Mouse (Mus musculus) hindbrain, embryonic 10.5 days (tissue): Measurements from ENCODE around the gene Gm20532. TPM values are rescaled to one million over a fixed set of nuclear protein-coding genes. Genes with fewer than 3 reads are reported as not detected.
A peak's percentile ranks its signal among the peaks of the same experiment; 100 is the strongest.

Experiments
- DNase-seq: peaks from one replicate; pipeline ENCODE4 v3.0.0-alpha.2; 2017; ENCODE audit warnings: low spot score
- H3K27ac ChIP-seq: fragments of 300-500 bp; sonication (generic); 2 replicates; pipeline ENCODE4 v1.5.1; 2016; ENCODE audit warnings: mild to moderate bottlenecking, moderate library complexity
- H3K27me3 ChIP-seq: fragments of 300-500 bp; sonication (generic); 2 replicates; pipeline ENCODE4 v1.6.1; 2016; ENCODE audit warnings: mild to moderate bottlenecking; ENCODE audit not compliant: poor library complexity, insufficient read depth, severe bottlenecking
- H3K36me3 ChIP-seq: fragments of 300-500 bp; sonication (generic); 2 replicates; pipeline ENCODE4 v1.6.1; 2016; ENCODE audit warnings: mild to moderate bottlenecking, moderate library complexity
- H3K4me1 ChIP-seq: fragments of 300-500 bp; sonication (generic); replicated peaks from 2 replicates; pipeline ENCODE4 v1.6.1; 2016; ENCODE audit warnings: mild to moderate bottlenecking
- H3K4me3 ChIP-seq: fragments of 300-500 bp; sonication (generic); 2 replicates; pipeline ENCODE4 v1.5.1; 2016; ENCODE audit warnings: mild to moderate bottlenecking, moderate library complexity
- H3K9me3 ChIP-seq: fragments of 300-500 bp; sonication (generic); 2 replicates; pipeline ENCODE4 v1.6.1; 2016; ENCODE audit warnings: mild to moderate bottlenecking, moderate library complexity
- WGBS: fragments of 180-500 bp; shearing (Covaris S2); methylation state at CpG from one replicate; pipeline ENCODE4 v1.1.7; 2016; 5-methylcytosine and 5-hydroxymethylcytosine counted together
- polyA plus RNA-seq: library from polyadenylated mRNA; unstranded; fragments of >200 nt; fragmentation: Nextera tagmentation; extraction: Ambion mirVana; gene quantifications from 2 replicates; pipeline ENCODE4 v1.2.1, GENCODE M21; 2016

The Gm20532 gene
- polyA plus RNA-seq, 1 experiment from 2014 or later, result not detected

DNA sequence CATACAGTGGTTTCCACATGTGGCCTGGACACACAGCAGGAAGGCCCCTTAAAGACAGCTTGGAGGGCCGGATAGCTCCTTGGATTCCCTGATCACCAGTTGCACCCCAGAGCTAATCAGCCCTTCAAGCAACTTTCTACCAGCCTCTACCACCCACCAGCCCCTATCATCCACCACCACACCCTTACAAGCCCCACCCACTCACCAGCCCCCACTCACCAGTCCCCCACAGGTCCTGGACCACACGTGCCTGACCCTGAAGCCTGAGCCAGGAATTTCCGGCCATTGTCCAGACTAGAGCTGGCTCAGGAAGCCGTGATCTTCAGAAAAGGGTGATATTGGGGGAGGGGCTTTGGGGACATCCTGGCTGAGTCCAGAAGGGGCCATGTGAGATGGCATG is 10.6 kb upstream of the Gm20532 start:
- H3K4me3 ChIP-seq, result no peak overlapping the region; the same call in 1 of the 2 replicates
- WGBS, result 44% methylated on average over 4 of the region's 4 CpGs
- H3K4me1 ChIP-seq, result peaks cover 73% of the 10 kb centered on the region
- no peaks in the 10 kb centered on the region for H3K27me3 ChIP-seq
- H3K9me3 ChIP-seq, result no peaks in the 10 kb centered on the region
- no peak for DNase-seq
- H3K27ac ChIP-seq, result peak overlapping the region; percentile 79
- no peaks in the 10 kb centered on the region for H3K36me3 ChIP-seq

DNA sequence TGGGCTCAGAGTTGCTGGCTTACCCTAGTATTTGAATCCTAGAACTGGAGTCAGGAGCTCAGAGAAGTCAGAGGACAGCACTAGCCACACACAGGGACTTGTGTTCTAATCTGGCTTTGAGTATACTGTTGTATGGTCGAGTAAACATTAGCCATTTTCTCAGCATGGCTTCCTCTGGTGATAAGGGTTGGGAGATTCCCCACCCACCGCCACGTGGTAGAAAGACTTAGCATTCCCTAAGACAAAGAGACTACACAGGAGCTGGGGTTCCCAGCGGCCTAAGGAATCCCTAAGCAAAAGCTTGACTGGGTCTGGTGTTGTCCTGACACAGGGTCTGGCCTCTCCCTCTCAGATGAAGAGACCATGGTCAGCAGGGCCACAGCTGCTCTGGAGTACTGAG is 10.0 kb upstream of the Gm20532 start:
- 51% methylated on average over 4 of the region's 4 CpGs for WGBS
- H3K4me3 ChIP-seq, result no peak overlapping the region
- H3K27me3 ChIP-seq, result no peaks in the 10 kb centered on the region
- peak overlapping the region; percentile 79 for H3K27ac ChIP-seq
- H3K9me3 ChIP-seq, result no peaks in the 10 kb centered on the region
- peaks cover 73% of the 10 kb centered on the region for H3K4me1 ChIP-seq
- DNase-seq, result no peak
- no peaks in the 10 kb centered on the region for H3K36me3 ChIP-seq

DNA sequence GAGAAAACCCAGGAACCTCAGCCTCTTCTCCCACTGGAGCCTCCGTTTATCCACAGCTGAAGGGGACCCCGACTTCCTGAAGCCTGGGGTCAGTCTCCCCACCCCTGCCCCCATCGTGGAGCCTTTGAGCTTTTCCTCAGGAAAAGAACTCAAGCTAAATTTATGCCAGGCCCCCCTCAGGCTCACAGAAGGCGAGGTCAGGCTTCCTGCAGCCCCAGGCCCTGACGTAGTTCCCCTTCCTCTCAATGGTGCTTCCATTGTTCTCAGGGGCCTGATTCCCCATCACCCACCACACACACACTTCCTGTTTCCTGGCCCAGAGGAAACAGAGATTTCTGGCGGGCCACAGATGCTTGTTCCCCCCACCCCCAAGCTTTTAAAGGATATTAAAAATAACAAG is 8.1 kb upstream of the Gm20532 start:
- no peak overlapping the region for H3K4me3 ChIP-seq
- no peaks in the 10 kb centered on the region for H3K9me3 ChIP-seq
- WGBS, result 48% methylated on average over 6 of the region's 6 CpGs
- DNase-seq, result no peak
- no peaks in the 10 kb centered on the region for H3K27me3 ChIP-seq
- peak overlapping the region; percentile 82 for H3K27ac ChIP-seq
- H3K4me1 ChIP-seq, result peaks cover 59% of the 10 kb centered on the region
- H3K36me3 ChIP-seq, result no peaks in the 10 kb centered on the region

DNA sequence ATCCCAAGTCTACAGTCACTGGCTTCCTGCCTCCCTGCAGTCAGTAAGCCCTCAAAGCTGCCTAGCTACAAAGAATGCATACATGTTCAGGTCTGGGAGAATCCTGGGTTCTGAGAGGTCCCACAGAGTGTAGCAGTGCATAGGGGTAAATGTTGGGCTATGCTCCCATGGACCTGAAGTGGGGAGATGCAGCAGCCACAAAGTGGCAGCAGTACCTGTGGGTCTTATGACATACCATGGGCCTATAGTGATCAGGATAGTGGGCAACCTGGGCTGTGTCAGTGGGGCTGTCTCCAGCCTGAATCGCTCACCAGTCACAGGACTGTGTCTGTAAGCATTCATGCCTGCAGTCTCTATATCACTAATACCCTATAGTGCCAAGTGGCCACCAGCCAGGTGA is 6.7 kb upstream of the Gm20532 start, which contains the start of gene Egfl7:
Egfl7 (plus strand) TSS at position 301 of the 400 bp plus-strand sequence.
- H3K27ac ChIP-seq, result peak within 1 kb of the TSS; percentile 82
- peaks cover 54% of the 10 kb centered on the region for H3K4me1 ChIP-seq
- no peak within 1 kb of the TSS for H3K4me3 ChIP-seq
- DNase-seq, result no peak
- no peaks in the 10 kb centered on the region for H3K27me3 ChIP-seq
- H3K36me3 ChIP-seq, result no peaks in the 10 kb centered on the region
- 97% methylated on average over 1 of the region's 1 CpGs for WGBS
- H3K9me3 ChIP-seq, result no peaks in the 10 kb centered on the region

DNA sequence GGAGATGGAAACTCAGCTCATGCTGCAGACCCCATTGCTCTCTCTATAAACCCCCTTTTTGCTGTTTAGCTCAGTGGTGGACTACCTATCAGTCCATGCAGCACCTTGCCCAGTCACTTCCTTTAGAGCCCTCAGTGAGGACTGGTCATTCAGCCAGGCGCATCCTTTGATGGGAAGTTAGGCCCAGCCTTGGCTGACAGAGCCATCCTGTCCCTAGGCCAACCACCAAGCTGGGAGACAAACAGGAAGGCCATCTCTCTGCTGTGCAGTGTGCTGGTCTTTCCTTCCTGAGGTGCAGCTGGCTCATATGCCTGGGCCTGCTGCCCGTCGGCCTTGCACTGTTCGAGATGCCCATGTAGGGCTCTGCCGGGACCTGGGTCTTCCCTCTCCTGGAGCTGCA is 5.7 kb upstream of the Gm20532 start:
- peaks cover 44% of the 10 kb centered on the region for H3K4me1 ChIP-seq
- H3K27ac ChIP-seq, result no peak overlapping the region; the same call in 1 of the 2 replicates
- WGBS, result 93% methylated on average over 5 of the region's 5 CpGs
- H3K4me3 ChIP-seq, result no peak overlapping the region
- H3K27me3 ChIP-seq, result peaks cover 5% of the 10 kb centered on the region; the same call in 1 of the 2 replicates
- no peaks in the 10 kb centered on the region for H3K36me3 ChIP-seq
- H3K9me3 ChIP-seq, result no peaks in the 10 kb centered on the region
- DNase-seq, result no peak

DNA sequence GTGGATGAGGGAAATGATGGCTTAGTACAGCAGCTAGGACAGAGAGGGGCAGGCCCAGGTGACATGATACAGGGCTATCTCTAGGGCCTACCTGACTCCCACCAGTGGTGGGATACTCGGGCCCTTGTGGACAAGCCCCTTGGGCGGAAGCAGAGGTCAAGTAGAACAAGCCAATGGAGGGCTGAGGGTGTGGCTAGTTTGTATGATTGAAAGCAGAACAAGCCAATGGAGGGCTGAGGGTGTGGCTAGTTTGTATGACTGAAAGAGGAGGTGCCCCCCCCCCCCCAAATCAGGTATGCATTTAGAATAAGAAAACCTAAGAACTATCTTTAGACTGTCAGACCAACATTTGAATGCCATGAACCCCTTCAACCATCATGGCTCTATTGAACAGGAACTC is 4.2 kb upstream of the Gm20532 start:
- no peaks in the 10 kb centered on the region for H3K9me3 ChIP-seq
- peaks cover 42% of the 10 kb centered on the region for H3K4me1 ChIP-seq
- H3K27ac ChIP-seq, result no peak overlapping the region
- no peak overlapping the region for H3K4me3 ChIP-seq
- WGBS, result 56% methylated on average over 2 of the region's 2 CpGs
- H3K27me3 ChIP-seq, result peaks cover 5% of the 10 kb centered on the region; the same call in 1 of the 2 replicates
- no peaks in the 10 kb centered on the region for H3K36me3 ChIP-seq
- DNase-seq, result no peak

DNA sequence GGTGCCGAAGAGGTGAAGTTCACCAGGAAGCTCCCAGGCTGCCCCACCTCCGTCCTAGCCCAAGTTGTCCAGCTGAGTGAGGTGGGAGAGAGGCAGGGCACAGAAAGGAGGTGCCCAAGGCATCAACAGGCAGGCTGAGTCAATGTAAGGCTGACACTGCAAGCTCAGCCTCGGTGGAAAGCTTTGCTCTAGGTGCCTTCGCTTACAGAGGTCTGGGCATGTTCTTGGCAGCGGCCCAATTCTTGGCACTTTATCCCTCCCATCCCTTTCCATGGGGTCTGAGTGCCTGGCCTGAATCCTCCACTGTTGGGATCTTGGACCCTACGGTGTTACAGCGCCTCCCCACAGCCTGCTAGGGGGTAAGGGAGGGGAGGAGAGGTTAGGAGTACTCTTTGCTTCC is 3.7 kb upstream of the Gm20532 start:
- H3K27me3 ChIP-seq, result peaks cover 5% of the 10 kb centered on the region; the same call in 1 of the 2 replicates
- H3K4me3 ChIP-seq, result no peak overlapping the region
- no peak for DNase-seq
- peak overlapping the region; percentile 69; the same call in 1 of the 2 replicates for H3K27ac ChIP-seq
- WGBS, result 82% methylated on average over 7 of the region's 7 CpGs
- no peaks in the 10 kb centered on the region for H3K36me3 ChIP-seq
- peaks cover 42% of the 10 kb centered on the region for H3K4me1 ChIP-seq
- H3K9me3 ChIP-seq, result no peaks in the 10 kb centered on the region

DNA sequence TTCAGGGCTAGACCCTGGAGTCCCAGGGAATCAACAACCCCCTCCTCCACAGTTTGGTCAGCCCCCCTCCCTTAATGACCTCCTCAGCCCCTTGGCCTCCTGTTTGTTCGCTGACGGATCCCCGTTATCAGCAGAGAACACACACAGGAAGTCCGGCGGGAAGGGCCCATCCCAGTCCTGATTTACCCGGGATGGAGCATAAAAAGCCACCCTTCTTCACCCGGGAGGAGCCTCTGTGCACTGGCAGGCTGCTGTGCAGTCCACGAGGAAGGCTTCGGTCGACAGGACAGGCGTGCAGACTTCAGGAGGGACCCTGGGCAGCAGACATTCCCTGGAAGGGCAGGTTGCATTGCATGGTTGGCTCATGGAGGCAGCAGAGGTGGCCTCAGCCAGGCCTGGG is 2.8 kb upstream of the Gm20532 start:
- Histone ChIP-seq H3K4me1 (peaks cover 42% of the 10 kb centered on the region), H3K27ac (peak overlapping the region; percentile 69), H3K36me3 (no peaks in the 10 kb centered on the region), H3K4me3 (peak overlapping the region; percentile 36; the same call in 1 of the 2 replicates), H3K27me3 (peaks cover 5% of the 10 kb centered on the region; the same call in 1 of the 2 replicates), H3K9me3 (no peaks in the 10 kb centered on the region)
- no peak for DNase-seq
- 71% methylated on average over 11 of the region's 11 CpGs for WGBS

DNA sequence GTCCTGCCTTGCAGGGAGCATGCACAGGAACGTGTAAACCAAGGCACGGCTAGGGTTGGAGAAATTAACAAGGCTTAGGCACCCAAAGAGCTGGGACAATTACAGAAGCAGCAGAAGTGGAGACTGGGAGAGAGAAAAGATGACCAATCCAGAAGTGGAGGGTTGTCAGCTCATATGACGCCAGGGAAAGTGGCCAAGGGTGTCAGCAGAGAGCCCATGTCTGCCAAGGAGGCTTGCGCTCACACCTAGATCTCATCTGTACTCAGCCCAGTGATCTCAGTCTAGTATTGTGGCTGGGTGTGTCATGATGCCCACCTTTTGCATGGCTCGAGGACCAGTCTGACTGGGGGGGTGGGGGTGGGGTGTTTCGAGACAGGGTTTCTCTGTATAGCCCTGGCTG is 726 bp upstream of the Gm20532 start:
- peaks cover 5% of the 10 kb centered on the region; the same call in 1 of the 2 replicates for H3K27me3 ChIP-seq
- H3K4me1 ChIP-seq, result peaks cover 44% of the 10 kb centered on the region
- no peaks in the 10 kb centered on the region for H3K9me3 ChIP-seq
- WGBS, result 66% methylated on average over 6 of the region's 6 CpGs
- peak overlapping the region; percentile 67 for H3K4me3 ChIP-seq
- H3K36me3 ChIP-seq, result no peaks in the 10 kb centered on the region
- peak overlapping the region; percentile 66; the same call in 1 of the 2 replicates for H3K27ac ChIP-seq
- no peak for DNase-seq

DNA sequence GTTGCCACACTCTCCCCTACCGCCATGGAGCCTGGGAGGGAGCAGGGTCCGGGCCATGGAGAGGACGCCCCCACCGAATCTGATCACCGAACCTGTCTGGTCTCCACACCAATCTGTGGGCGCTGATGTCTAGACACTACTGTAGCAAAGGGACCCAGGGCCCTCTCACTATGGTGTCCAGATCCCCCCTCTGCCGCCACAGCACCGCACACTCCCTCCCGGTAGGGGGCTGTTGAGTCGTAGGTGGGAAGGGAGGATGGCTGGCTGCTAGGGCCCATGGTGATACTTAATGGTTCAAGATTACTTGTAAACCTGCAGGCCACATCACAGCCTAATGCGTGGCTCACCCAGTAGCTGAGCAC is 586 bp downstream of the Gm20532 start:
- peaks cover 48% of the 10 kb centered on the region for H3K4me1 ChIP-seq
- H3K9me3 ChIP-seq, result no peaks in the 10 kb centered on the region
- H3K4me3 ChIP-seq, result peak overlapping the region; percentile 67
- H3K36me3 ChIP-seq, result no peaks in the 10 kb centered on the region
- 5% methylated on average over 11 of the region's 11 CpGs for WGBS
- no peak for DNase-seq
- H3K27me3 ChIP-seq, result peaks cover 5% of the 10 kb centered on the region; the same call in 1 of the 2 replicates
- peak overlapping the region; percentile 90 for H3K27ac ChIP-seq

DNA sequence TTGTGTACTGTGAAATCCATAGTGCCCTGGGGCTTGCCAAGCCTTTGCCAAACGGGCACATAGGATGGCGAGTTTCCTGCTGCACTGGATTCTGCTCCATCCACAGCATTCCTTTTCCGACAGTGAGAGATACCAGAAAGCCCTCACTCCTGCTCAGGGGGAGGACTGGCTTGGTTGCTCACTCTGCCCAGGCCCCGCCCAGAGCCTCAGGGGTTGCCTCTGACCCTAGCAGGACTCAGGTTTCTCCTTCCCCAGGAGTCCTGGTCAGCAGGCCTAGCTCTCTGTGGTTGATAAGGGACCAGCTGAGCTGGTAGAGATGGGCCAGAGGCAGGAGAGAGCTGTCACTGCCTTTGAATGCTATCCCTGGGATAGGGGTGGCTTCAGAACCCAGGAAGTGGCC is 2.1 kb downstream of the Gm20532 start:
- H3K4me1 ChIP-seq, result peaks cover 45% of the 10 kb centered on the region
- H3K9me3 ChIP-seq, result no peaks in the 10 kb centered on the region
- H3K27ac ChIP-seq, result peak overlapping the region; percentile 36
- no peaks in the 10 kb centered on the region for H3K36me3 ChIP-seq
- WGBS, result 33% methylated on average over 4 of the region's 4 CpGs
- H3K27me3 ChIP-seq, result peaks cover 5% of the 10 kb centered on the region; the same call in 1 of the 2 replicates
- no peak for DNase-seq
- no peak overlapping the region for H3K4me3 ChIP-seq

DNA sequence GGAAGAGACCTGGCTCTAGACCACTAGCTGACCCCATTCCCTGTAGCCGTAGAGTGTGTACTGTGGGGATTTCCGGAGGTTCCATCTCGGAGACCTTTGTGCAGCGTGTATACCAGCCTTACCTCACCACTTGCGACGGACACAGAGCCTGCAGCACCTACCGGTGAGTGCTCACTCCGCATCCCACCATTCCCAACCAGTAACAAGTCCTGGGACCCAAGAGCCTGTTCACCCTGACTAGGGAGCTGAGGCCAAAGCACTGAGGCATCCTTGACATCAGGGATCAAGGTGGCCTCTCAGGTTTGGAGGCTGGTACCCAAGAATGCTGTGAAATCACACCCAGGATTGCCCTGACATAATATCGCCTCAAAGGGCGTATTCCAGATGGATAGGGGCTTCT is 2.8 kb downstream of the Gm20532 start:
- Histone ChIP-seq H3K27ac (peak overlapping the region; percentile 36), H3K27me3 (peaks cover 5% of the 10 kb centered on the region; the same call in 1 of the 2 replicates), H3K4me3 (no peak overlapping the region), H3K9me3 (no peaks in the 10 kb centered on the region), H3K36me3 (no peaks in the 10 kb centered on the region), H3K4me1 (peaks cover 38% of the 10 kb centered on the region)
- 91% methylated on average over 10 of the region's 10 CpGs for WGBS
- DNase-seq, result no peak

DNA sequence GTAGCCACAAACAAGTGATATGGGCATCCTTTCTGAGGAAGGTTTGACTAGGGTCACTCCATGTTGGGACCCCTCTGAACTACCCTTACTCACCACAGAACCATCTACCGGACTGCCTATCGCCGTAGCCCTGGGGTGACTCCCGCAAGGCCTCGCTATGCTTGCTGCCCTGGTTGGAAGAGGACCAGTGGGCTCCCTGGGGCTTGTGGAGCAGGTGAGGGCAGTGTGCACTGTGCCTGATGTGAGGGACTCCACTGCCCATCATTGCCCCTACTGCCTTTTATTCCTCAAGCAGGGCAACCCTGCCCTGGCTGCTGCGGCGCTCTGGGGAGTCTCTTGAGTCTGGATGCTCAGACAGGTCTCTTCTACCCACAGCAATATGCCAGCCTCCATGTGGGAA is 3.8 kb downstream of the Gm20532 start:
- no peaks in the 10 kb centered on the region for H3K9me3 ChIP-seq
- WGBS, result 95% methylated on average over 7 of the region's 7 CpGs
- no peaks in the 10 kb centered on the region for H3K36me3 ChIP-seq
- no peak overlapping the region for H3K4me3 ChIP-seq
- H3K27me3 ChIP-seq, result peaks cover 4% of the 10 kb centered on the region; the same call in 1 of the 2 replicates
- peaks cover 38% of the 10 kb centered on the region for H3K4me1 ChIP-seq
- no peak for DNase-seq
- H3K27ac ChIP-seq, result no peak overlapping the region

DNA sequence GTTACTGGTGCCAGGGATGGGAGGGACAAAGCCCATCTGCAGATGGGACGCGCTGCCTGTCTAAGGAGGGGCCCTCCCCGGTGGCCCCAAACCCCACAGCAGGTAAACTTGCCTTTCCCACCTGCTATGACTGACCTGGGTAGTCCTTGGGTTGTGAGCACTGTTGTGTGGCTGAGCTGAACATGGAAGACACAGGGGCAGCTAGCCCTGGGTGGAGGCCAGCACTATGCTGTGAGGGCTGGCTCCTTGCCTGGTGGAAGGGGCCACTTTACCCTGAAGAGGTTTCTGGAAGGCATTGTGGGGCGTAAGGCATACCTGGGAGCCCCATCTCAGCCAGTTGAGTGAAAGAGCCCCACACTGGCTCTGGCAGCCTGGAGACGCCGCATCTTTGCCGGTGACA is 4.5 kb downstream of the Gm20532 start:
- H3K9me3 ChIP-seq, result no peaks in the 10 kb centered on the region
- no peaks in the 10 kb centered on the region; the same call in 1 of the 2 replicates for H3K27me3 ChIP-seq
- WGBS, result 92% methylated on average over 7 of the region's 7 CpGs
- no peak overlapping the region for H3K27ac ChIP-seq
- DNase-seq, result no peak
- peaks cover 37% of the 10 kb centered on the region for H3K4me1 ChIP-seq
- H3K4me3 ChIP-seq, result no peak overlapping the region; the same call in 1 of the 2 replicates
- no peaks in the 10 kb centered on the region for H3K36me3 ChIP-seq
